Mouse (Mus musculus) kidney, embryonic 15.5 days (tissue): ENCODE measurements around the gene Cubn. TPM values are rescaled to one million over a fixed set of nuclear protein-coding genes. Genes with fewer than 3 reads are reported as not detected.
A peak's percentile ranks its signal among the peaks of the same experiment; 100 is the strongest.

Experiments
- ATAC-seq: fragments of 200-750 bp; cut with Nextera tagmentation; replicated peaks from 2 replicates; pipeline ENCODE4 v1.8.0; 2017; ENCODE audit warnings: moderate TSS enrichment; ENCODE audit not compliant: low FRiP score
- H3K27ac ChIP-seq: fragments of 300-500 bp; sonication (generic); 2 replicates; pipeline ENCODE4 v1.5.1; 2015; ENCODE audit warnings: mild to moderate bottlenecking, inconsistent platforms
- H3K27me3 ChIP-seq: fragments of 300-500 bp; sonication (generic); 2 replicates; pipeline ENCODE4 v1.6.1; 2015; ENCODE audit warnings: inconsistent platforms
- H3K36me3 ChIP-seq: fragments of 300-500 bp; sonication (generic); 2 replicates; pipeline ENCODE4 v1.6.1; 2015; ENCODE audit warnings: inconsistent platforms
- H3K4me1 ChIP-seq: fragments of 300-500 bp; sonication (generic); 2 replicates; pipeline ENCODE4 v1.6.1; 2015; ENCODE audit warnings: inconsistent platforms
- H3K4me2 ChIP-seq: fragments of 300-500 bp; sonication (generic); 2 replicates; pipeline ENCODE4 v1.6.1; 2015; ENCODE audit warnings: moderate library complexity, mild to moderate bottlenecking, inconsistent platforms
- H3K4me3 ChIP-seq: fragments of 300-500 bp; sonication (generic); replicated peaks from 2 replicates; pipeline ENCODE4 v1.5.1; 2015; ENCODE audit warnings: mild to moderate bottlenecking, inconsistent platforms
- H3K9ac ChIP-seq: fragments of 300-500 bp; sonication (generic); 2 replicates; pipeline ENCODE4 v1.6.1; 2015; ENCODE audit warnings: mild to moderate bottlenecking, inconsistent platforms
- H3K9me3 ChIP-seq: fragments of 300-500 bp; sonication (generic); replicated peaks from 2 replicates; pipeline ENCODE4 v1.6.1; 2016; ENCODE audit warnings: inconsistent platforms
- WGBS: fragments of 180-500 bp; shearing (Covaris S2); methylation state at CpG from one replicate; pipeline ENCODE4 v1.1.7; 2015; ENCODE audit warnings: mixed read lengths; 5-methylcytosine and 5-hydroxymethylcytosine counted together
- polyA plus RNA-seq: library from polyadenylated mRNA; unstranded; fragments of >200 nt; fragmentation: Nextera tagmentation; extraction: Ambion mirVana; gene quantifications from 2 replicates; pipeline ENCODE4 v1.2.1, GENCODE M21; 2015

Gene Cubn
- polyA plus RNA-seq = 4.3 and 5.1 TPM in 2 replicates

- peak within 1 kb of the TSS; percentile 28; the same call in 1 of the 2 replicates for H3K4me2 ChIP-seq
- peak; percentile 74 for ATAC-seq
- H3K27ac ChIP-seq = peak within 1 kb of the TSS; percentile 32; the same call in 1 of the 2 replicates
- peak within 1 kb of the TSS; percentile 2; the same call in 1 of the 2 replicates for H3K4me3 ChIP-seq
- WGBS = 25% methylated on average over 8 of the region's 8 CpGs
- H3K9ac ChIP-seq = no peak within 1 kb of the TSS
- no peaks in the 10 kb centered on the region for H3K9me3 ChIP-seq
- 0 out of 2 replicates have a peak, but pooled peaks cover 3% of the 10 kb centered on the region for H3K4me1 ChIP-seq
- no peaks in the 10 kb centered on the region for H3K36me3 ChIP-seq
- H3K27me3 ChIP-seq = no peaks in the 10 kb centered on the region
Observed at GRCm38 (mm10) chr2:13491734-13492133, at the start of gene Cubn. TSS of gene Cubn (minus strand) at chr2:13491813.

DNA sequence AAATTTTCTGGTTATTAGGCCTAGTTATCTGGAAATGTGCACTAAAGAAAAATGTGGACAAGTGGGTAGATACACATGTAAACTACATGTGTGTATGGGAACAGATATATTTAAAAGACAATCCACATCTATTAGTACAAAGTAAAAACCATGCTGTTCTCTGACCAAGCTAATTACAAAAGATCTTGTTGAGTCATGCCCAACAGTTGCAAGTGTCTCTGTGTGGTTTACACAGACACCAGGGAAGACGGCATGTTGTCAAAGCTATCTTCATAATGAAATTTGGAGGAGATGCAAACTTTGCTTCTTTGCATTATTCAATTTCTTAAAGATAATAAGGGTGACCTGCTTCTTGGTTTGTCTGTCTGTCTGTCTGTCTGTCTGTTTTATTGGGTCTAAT is 48.2 kb upstream of the Cubn start:
- ATAC-seq = no peak
- no peak overlapping the region for H3K27ac ChIP-seq
- H3K4me3 ChIP-seq = no peak overlapping the region
- no peak overlapping the region for H3K9ac ChIP-seq
- H3K27me3 ChIP-seq = no peaks in the 10 kb centered on the region
- 90% methylated on average over 1 of the region's 1 CpGs for whole genome bisulfite sequencing
- H3K4me2 ChIP-seq = no peak overlapping the region
- H3K4me1 ChIP-seq = peaks cover 9% of the 10 kb centered on the region; the same call in 1 of the 2 replicates
- no peaks in the 10 kb centered on the region for H3K36me3 ChIP-seq
- H3K9me3 ChIP-seq = no peaks in the 10 kb centered on the region

GRCm38 (mm10) chr2:13538704-13539377 is 47.2 kb upstream of the Cubn start:
- H3K4me2 ChIP-seq = no peak overlapping the region
- H3K4me1 ChIP-seq = peaks cover 5% of the 10 kb centered on the region; the same call in 1 of the 2 replicates
- 69% methylated on average over 6 of the region's 6 CpGs for WGBS
- no peak overlapping the region for H3K4me3 ChIP-seq
- H3K9ac ChIP-seq = no peak overlapping the region
- H3K9me3 ChIP-seq = no peaks in the 10 kb centered on the region
- no peaks in the 10 kb centered on the region for H3K27me3 ChIP-seq
- H3K27ac ChIP-seq = no peak overlapping the region
- ATAC-seq = no peak
- H3K36me3 ChIP-seq = no peaks in the 10 kb centered on the region

GRCm38 (mm10) chr2:13538258-13538657 is 46.6 kb upstream of the Cubn start:
- no peak overlapping the region for H3K9ac ChIP-seq
- H3K27me3 ChIP-seq = no peaks in the 10 kb centered on the region
- ATAC-seq = no peak
- H3K4me2 ChIP-seq = no peak overlapping the region
- no peaks in the 10 kb centered on the region for H3K36me3 ChIP-seq
- peaks cover 3% of the 10 kb centered on the region; the same call in 1 of the 2 replicates for H3K4me1 ChIP-seq
- H3K27ac ChIP-seq = no peak overlapping the region
- 85% methylated on average over 2 of the region's 2 CpGs for WGBS
- no peaks in the 10 kb centered on the region for H3K9me3 ChIP-seq
- H3K4me3 ChIP-seq = no peak overlapping the region

DNA sequence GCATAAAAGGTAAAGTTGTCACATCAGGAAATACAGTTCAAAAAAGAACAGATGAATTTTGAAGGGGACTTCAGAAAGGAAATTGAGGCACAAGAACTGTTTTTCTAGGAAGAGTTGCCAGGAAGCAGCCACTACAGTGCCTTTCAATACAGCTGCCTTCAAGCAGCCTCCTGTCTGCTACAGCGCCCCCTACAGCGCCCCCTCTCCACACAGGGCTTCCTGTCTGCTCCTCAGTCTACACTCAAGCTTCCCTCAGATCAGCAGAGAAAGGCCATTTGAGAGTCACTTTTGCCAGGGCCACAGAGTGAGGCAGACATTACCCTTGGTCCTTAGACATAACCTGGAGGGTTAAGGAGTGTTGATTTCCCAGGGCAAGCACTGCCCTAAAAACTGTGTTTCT is 46.1 kb upstream of the Cubn start:
- no peaks in the 10 kb centered on the region for H3K9me3 ChIP-seq
- 15% methylated on average over 2 of the region's 2 CpGs for WGBS
- no peak overlapping the region for H3K27ac ChIP-seq
- no peak overlapping the region for H3K9ac ChIP-seq
- peaks cover 3% of the 10 kb centered on the region; the same call in 1 of the 2 replicates for H3K4me1 ChIP-seq
- no peaks in the 10 kb centered on the region for H3K36me3 ChIP-seq
- H3K4me2 ChIP-seq = no peak overlapping the region
- no peak overlapping the region for H3K4me3 ChIP-seq
- no peak for ATAC-seq
- no peaks in the 10 kb centered on the region for H3K27me3 ChIP-seq

DNA sequence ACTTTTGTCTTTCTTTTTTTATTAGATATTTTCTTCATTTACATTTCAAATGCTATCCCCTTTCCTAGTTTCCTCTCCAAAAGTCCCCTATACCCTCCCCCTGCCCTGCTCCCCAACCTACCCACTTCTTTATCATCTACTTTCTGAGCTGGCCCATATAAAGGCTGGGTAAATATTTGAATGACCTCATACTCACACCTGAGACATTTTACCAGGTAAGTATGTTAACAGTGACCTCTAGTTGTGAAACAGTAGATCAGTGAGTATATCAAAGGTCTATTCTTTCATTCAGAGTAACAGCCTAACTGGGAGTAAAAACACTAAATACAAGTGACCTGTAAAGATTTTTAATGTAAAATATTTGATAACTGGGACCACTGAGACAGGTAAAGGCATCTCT is 45.1 kb upstream of the Cubn start:
- H3K27me3 ChIP-seq = no peaks in the 10 kb centered on the region
- no peak for ATAC-seq
- H3K9me3 ChIP-seq = no peaks in the 10 kb centered on the region
- H3K4me2 ChIP-seq = no peak overlapping the region
- H3K36me3 ChIP-seq = no peaks in the 10 kb centered on the region
- H3K27ac ChIP-seq = no peak overlapping the region
- peaks cover 3% of the 10 kb centered on the region; the same call in 1 of the 2 replicates for H3K4me1 ChIP-seq
- H3K9ac ChIP-seq = no peak overlapping the region
- H3K4me3 ChIP-seq = no peak overlapping the region

- H3K36me3 ChIP-seq = no peaks in the 10 kb centered on the region
- no peak overlapping the region for H3K4me3 ChIP-seq
- H3K27ac ChIP-seq = no peak overlapping the region
- no peak overlapping the region for H3K4me2 ChIP-seq
- peaks cover 3% of the 10 kb centered on the region; the same call in 1 of the 2 replicates for H3K4me1 ChIP-seq
- no peaks in the 10 kb centered on the region for H3K9me3 ChIP-seq
- H3K9ac ChIP-seq = no peak overlapping the region
- 82% methylated on average over 6 of the region's 6 CpGs for WGBS
- no peak for ATAC-seq
- no peaks in the 10 kb centered on the region for H3K27me3 ChIP-seq
Observed at GRCm38 (mm10) chr2:13530639-13531038, 39.0 kb upstream of the Cubn start.

DNA sequence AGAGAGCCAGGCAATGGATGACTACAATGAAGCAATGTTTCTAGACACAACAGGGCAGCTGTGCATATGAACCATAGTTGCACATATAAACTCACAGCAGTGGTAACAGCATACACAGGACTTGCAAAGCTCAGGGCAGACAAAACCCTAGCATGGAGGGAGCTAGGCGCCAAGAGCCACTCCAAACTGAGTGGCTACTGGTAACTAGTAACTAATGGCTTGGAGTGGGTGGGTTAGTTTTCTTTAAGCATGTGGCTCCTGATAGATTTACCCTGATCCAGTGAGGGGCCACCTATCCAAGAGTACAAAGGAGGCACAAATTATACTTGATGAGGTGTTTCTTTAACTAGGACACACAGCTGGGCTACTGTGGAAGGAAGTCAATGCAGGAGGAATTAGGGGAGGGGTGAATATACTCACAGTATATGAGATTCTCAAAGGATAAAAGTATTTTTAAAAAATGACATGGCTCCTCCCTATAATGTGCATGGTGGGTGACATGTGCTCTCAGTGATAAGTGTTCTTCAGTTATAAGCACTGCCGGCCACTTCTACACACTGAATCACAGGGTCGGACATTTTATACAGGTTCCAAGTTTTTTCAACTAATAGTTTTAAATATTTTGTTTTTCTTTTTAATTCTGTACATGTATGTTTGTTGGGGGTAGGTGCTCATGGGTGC is 37.8 kb upstream of the Cubn start:
- H3K4me1 ChIP-seq = no peaks in the 10 kb centered on the region
- no peak overlapping the region for H3K27ac ChIP-seq
- no peak overlapping the region for H3K9ac ChIP-seq
- H3K36me3 ChIP-seq = no peaks in the 10 kb centered on the region
- no peak overlapping the region for H3K4me2 ChIP-seq
- WGBS = 93% methylated on average over 3 of the region's 3 CpGs
- ATAC-seq = no peak
- no peaks in the 10 kb centered on the region for H3K27me3 ChIP-seq
- no peak overlapping the region for H3K4me3 ChIP-seq
- no peaks in the 10 kb centered on the region for H3K9me3 ChIP-seq

DNA sequence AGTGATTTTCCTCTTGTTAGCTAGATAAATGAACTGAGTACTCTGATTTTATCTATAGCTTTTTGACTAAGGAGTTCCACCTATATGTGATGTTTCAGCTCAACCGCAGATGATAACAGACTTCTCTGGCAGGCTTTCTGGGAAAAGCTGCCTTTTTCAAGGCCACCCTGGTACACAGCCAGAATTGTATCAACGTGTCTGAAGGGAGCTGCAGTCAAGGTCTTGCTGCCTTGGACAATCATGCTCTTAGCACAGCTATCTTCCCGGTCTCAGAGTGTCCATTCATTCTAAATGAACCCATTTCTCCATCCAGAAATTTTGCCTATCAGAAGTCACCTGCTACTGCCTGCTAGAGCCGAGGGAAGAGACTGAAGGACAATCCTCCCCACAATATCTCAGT is 35.9 kb upstream of the Cubn start:
- Histone ChIP-seq H3K9ac (no peak overlapping the region), H3K4me2 (no peak overlapping the region), H3K9me3 (no peaks in the 10 kb centered on the region), H3K4me3 (no peak overlapping the region), H3K4me1 (no peaks in the 10 kb centered on the region), H3K27ac (no peak overlapping the region), H3K27me3 (no peaks in the 10 kb centered on the region), H3K36me3 (no peaks in the 10 kb centered on the region)
- WGBS = 74% methylated on average over 4 of the region's 4 CpGs
- no peak for ATAC-seq

- H3K4me1 ChIP-seq = no peaks in the 10 kb centered on the region
- H3K4me2 ChIP-seq = no peak overlapping the region
- WGBS = 69% methylated on average over 2 of the region's 2 CpGs
- no peaks in the 10 kb centered on the region for H3K27me3 ChIP-seq
- H3K9ac ChIP-seq = no peak overlapping the region
- no peaks in the 10 kb centered on the region for H3K36me3 ChIP-seq
- H3K4me3 ChIP-seq = no peak overlapping the region
- no peaks in the 10 kb centered on the region for H3K9me3 ChIP-seq
- ATAC-seq = no peak
- H3K27ac ChIP-seq = no peak overlapping the region
Observed at GRCm38 (mm10) chr2:13527125-13527524, 35.5 kb upstream of the Cubn start.

DNA sequence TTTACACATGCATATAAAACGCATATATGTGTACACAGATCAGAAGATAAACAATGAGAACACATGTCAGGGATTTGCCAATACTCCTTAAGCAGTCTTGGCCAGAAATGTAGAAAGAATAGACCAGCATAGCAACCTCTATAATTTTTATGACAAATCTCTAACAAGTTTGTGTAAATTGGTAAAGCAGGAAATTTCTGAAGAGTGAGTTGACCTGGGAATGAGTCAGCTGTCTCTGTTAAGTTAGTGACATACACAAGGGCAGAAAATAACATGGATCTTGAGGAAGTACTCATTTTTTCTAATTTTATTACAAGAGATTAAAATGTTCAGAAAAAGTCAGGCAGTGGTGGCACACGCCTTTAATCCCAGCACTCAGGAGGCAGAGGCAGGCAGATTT is 34.6 kb upstream of the Cubn start:
- no peaks in the 10 kb centered on the region for H3K36me3 ChIP-seq
- no peaks in the 10 kb centered on the region for H3K27me3 ChIP-seq
- H3K4me2 ChIP-seq = no peak overlapping the region
- H3K4me1 ChIP-seq = no peaks in the 10 kb centered on the region
- H3K9me3 ChIP-seq = no peaks in the 10 kb centered on the region
- WGBS = 92% methylated on average over 2 of the region's 2 CpGs
- H3K4me3 ChIP-seq = no peak overlapping the region
- H3K9ac ChIP-seq = no peak overlapping the region
- no peak overlapping the region for H3K27ac ChIP-seq
- no peak for ATAC-seq

DNA sequence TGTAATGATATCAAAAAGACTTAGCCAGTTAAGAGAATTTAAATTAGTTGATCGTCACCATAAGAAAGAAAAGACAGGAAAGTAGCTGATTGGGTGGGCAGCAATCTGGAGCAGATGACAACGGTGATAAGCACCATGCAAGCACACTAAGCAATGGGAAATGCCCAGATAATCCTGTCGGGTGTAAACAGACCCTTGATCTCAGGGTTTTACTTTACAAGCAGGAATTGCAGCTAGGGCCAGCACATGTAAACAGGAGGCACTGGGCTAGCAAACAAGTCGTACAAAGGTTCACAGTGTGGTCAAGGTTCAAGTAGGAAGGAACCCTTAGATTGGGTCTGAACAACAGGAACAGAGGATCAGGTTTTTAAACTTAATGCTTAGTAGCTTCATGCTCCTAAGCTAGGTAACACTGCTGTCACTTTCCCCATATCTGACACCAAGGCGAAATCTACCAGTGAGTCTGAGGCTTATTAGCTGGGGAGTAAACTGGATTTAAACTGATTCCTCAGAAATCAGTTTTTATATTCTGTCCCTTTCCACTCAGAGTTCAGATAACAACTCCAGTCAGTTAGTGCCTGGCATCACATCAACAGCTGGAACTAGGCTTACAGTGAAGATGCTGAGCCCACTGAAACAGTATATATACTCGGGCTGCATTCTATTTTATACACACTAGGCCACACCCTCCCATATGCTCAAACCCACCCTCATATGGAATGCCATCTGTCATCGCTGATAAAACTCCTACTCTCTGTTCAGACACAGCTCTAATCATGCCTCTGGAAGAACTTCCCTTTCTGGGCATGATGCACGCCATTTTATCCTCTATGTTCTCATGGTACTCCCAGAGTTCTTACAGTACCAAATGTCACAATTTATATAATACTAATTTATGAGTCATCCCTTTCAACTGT is 32.2 kb upstream of the Cubn start:
- Histone ChIP-seq H3K27ac (no peak overlapping the region), H3K4me3 (no peak overlapping the region), H3K4me1 (no peaks in the 10 kb centered on the region), H3K4me2 (no peak overlapping the region), H3K9me3 (no peaks in the 10 kb centered on the region), H3K9ac (no peak overlapping the region), H3K36me3 (no peaks in the 10 kb centered on the region; the same call in 1 of the 2 replicates), H3K27me3 (no peaks in the 10 kb centered on the region)
- 66% methylated on average over 8 of the region's 8 CpGs for WGBS
- peak; percentile 69; the same call in 1 of the 2 replicates for ATAC-seq
